Mouse (Mus musculus) liver, embryonic 14.5 days (tissue): ENCODE data around the gene Diaph2. TPM values are rescaled to one million over a fixed set of nuclear protein-coding genes. Genes with fewer than 3 reads are reported as not detected.

ENCODE experiments used
- ATAC-seq: fragments of 200-750 bp; cut with Nextera tagmentation; 2 replicates; pipeline ENCODE4 v1.8.0; 2017; ENCODE audit warnings: moderate number of reproducible peaks, mild to moderate bottlenecking, moderate library complexity; ENCODE audit not compliant: insufficient read depth
- DNase-seq, 3 experiments: peaks; one replicate each; pipeline ENCODE4 v3.0.0-alpha.2; 2012 to 2013; ENCODE audit warnings: low read depth in 3 of 3, low spot score in 3 of 3
- H3K27ac ChIP-seq: fragments of 300-500 bp; sonication (generic); 2 replicates; pipeline ENCODE4 v1.5.1; 2014; ENCODE audit warnings: moderate library complexity, mild to moderate bottlenecking, control low read depth, inconsistent platforms
- H3K27me3 ChIP-seq: fragments of 300-500 bp; sonication (generic); 2 replicates; pipeline ENCODE4 v1.6.1; 2014; ENCODE audit warnings: mild to moderate bottlenecking, low read length, moderate library complexity; ENCODE audit not compliant: control insufficient read depth, insufficient read depth
- H3K36me3 ChIP-seq: fragments of 300-500 bp; sonication (generic); replicated peaks from 2 replicates; pipeline ENCODE4 v1.6.1; 2014; ENCODE audit warnings: low read depth; ENCODE audit not compliant: control insufficient read depth, insufficient read depth
- H3K4me1 ChIP-seq, 2 experiments: fragments of 200-500 bp in 1 of 2; fragments of 300-500 bp in 1 of 2; sonication (generic) in 1 of 2; replicated peaks; 2 replicates each; pipeline ENCODE4 v1.6.1; 2012 to 2014; ENCODE audit warnings: antibody characterized with exemption in 1 of 2, inconsistent platforms in 1 of 2, low read length in 1 of 2; ENCODE audit not compliant: control insufficient read depth in 2 of 2, insufficient read depth in 2 of 2
- H3K4me2 ChIP-seq: fragments of 300-500 bp; sonication (generic); 2 replicates; pipeline ENCODE4 v1.6.1; 2014; ENCODE audit warnings: low read depth, mild to moderate bottlenecking, control low read depth, moderate library complexity
- H3K4me3 ChIP-seq, 2 experiments: fragments of 200-500 bp in 1 of 2; fragments of 300-500 bp in 1 of 2; sonication (generic) in 1 of 2; 2 replicates each; pipeline ENCODE4 v1.5.1; 2012 to 2014; ENCODE audit warnings: low read depth in 2 of 2, low read length in 2 of 2, mild to moderate bottlenecking in 2 of 2, control low read depth in 1 of 2, inconsistent platforms in 1 of 2, moderate library complexity in 1 of 2; ENCODE audit not compliant: insufficient read depth in 1 of 2
- H3K9ac ChIP-seq: fragments of 300-500 bp; sonication (generic); replicated peaks from 2 replicates; pipeline ENCODE4 v1.6.1; 2014; ENCODE audit warnings: mild to moderate bottlenecking, control low read depth, moderate library complexity
- H3K9me3 ChIP-seq: fragments of 300-500 bp; sonication (generic); 2 replicates; pipeline ENCODE4 v1.6.1; 2016; ENCODE audit warnings: low read length, mixed read lengths; ENCODE audit not compliant: control insufficient read depth
- CTCF ChIP-seq: IDR thresholded peaks from 2 replicates; pipeline ENCODE4 v1.5.1; 2016; ENCODE audit warnings: antibody characterized with exemption, low read depth, control low read depth
- EP300 ChIP-seq: IDR thresholded peaks from 2 replicates; pipeline ENCODE4 v1.6.1; 2016; ENCODE audit warnings: antibody characterized with exemption, low read depth
- WGBS: fragments of 180-500 bp; shearing (Covaris S2); extraction: QIAGEN DNeasy Blood & Tissue Kit; methylation state at CpG from one replicate; pipeline ENCODE4 v1.1.7; 2014; ENCODE audit not compliant: insufficient replicate concordance; 5-methylcytosine and 5-hydroxymethylcytosine counted together
- polyA plus RNA-seq, 2 experiments: library from polyadenylated mRNA; depleted of rRNA in 1 of 2; stranded (reverse) in 1 of 2; unstranded in 1 of 2; fragments of >200 nt; fragmentation: Nextera tagmentation in 1 of 2; extraction: Ambion mirVana in 1 of 2; gene quantifications; 2 replicates each; pipeline versions ENCODE4 v1.2.1 to v1.2.3; 2012 to 2014

Diaph2 gene
- polyA plus RNA-seq, 2 experiments = 0.68 to 0.88 TPM

DNA sequence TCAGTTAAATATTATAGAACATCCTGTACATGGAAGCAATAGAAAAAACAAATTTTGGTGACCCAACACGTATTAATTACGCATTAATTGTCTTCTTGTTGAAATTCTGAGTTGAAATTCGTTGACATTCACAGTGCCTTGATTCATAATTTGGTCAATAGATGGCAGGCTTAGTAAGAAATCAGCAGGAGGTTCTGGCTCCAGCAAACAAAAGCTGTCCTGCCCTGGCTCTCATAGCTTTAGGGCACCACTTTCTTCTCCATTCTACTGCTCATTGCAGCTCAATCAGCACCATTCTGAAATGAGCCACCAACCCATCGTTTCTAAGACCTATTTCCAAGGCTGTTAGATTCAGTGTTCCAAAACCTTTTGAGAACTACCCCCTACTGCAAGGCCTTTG is 225.3 kb downstream of the Diaph2 start:
- TF ChIP-seq EP300 = no peak
- no peak for TF ChIP-seq CTCF
- ATAC-seq (no peak), DNase-seq (no peak)
- Histone ChIP-seq H3K27ac (no peak overlapping the region), H3K4me1 (no peaks in the 10 kb centered on the region), H3K9ac (no peak overlapping the region), H3K9me3 (no peaks in the 10 kb centered on the region), H3K36me3 (no peaks in the 10 kb centered on the region), H3K4me2 (no peak overlapping the region), H3K4me3 (no peak overlapping the region), H3K27me3 (no peaks in the 10 kb centered on the region)
- WGBS = 47% methylated on average over 4 of the region's 4 CpGs

DNA sequence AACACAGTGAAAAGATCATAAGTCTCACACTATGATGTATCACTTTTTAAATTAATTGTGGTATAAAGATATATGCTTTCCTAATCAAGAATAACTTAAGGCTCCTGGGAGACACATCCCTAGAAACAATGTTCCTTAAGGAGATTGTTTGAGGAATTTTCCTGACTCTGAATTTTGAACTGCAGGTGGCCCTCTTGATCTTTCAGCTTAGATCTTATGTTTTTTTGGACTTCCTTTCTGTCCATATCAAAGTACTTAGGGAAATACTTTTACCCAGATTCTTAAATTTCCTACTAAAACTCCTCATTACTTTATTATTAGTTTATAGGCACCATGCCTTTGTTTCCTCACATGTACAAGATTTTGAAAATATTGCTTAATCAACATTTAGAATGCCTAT is 258.7 kb downstream of the Diaph2 start:
- H3K4me1 ChIP-seq = no peaks in the 10 kb centered on the region
- no peak overlapping the region for H3K9ac ChIP-seq
- no peak overlapping the region for H3K27ac ChIP-seq
- ATAC-seq = no peak
- TF ChIP-seq CTCF = no peak
- no peak for TF ChIP-seq EP300
- no peaks in the 10 kb centered on the region for H3K27me3 ChIP-seq
- DNase-seq = no peak
- no peaks in the 10 kb centered on the region for H3K36me3 ChIP-seq
- no peaks in the 10 kb centered on the region for H3K9me3 ChIP-seq
- H3K4me3 ChIP-seq = no peak overlapping the region
- no peak overlapping the region for H3K4me2 ChIP-seq

- H3K36me3 ChIP-seq = no peaks in the 10 kb centered on the region
- ATAC-seq = no peak
- WGBS = 50% methylated on average over 1 of the region's 1 CpGs
Observed at GRCm38 (mm10) chrX:130019735-130020134, 270.2 kb downstream of the Diaph2 start.

DNA sequence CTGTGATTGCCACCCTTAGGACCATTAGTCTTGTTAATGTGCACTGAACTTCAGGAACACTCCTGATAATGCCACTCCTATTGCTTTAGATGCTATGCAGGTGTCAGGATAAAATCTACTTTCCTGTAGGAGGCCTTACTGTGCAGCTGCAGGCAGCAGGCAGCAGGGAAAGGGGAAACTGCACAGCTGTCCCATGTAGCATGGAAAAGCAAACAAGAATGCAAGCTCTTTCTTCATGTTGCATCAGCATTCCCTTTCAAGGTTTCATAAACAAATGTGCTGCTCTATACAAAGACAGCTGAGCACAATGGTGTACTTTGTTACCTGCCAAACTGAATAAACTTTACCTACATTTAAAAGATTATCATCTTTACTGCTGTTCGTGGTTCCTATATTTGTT is 295.0 kb downstream of the Diaph2 start:
- ATAC-seq (no peak), DNase-seq (no peak)
- 40% methylated on average over 1 of the region's 1 CpGs for WGBS
- TF ChIP-seq CTCF = no peak
- TF ChIP-seq EP300 = no peak
- Histone ChIP-seq H3K4me3 (no peak overlapping the region), H3K4me1 (no peaks in the 10 kb centered on the region), H3K27ac (no peak overlapping the region), H3K9me3 (no peaks in the 10 kb centered on the region), H3K27me3 (no peaks in the 10 kb centered on the region), H3K4me2 (no peak overlapping the region), H3K9ac (no peak overlapping the region), H3K36me3 (no peaks in the 10 kb centered on the region)

More at GRCm38 (mm10) chrX:130019735-130020134, 270.2 kb downstream of the Diaph2 start:
- DNase-seq = no peak
- TF ChIP-seq CTCF (no peak), EP300 (no peak)
- no peak overlapping the region for H3K4me2 ChIP-seq
- no peaks in the 10 kb centered on the region for H3K9me3 ChIP-seq
- H3K4me1 ChIP-seq = no peaks in the 10 kb centered on the region
- H3K27ac ChIP-seq = no peak overlapping the region
- H3K27me3 ChIP-seq = no peaks in the 10 kb centered on the region
- H3K4me3 ChIP-seq = no peak overlapping the region
- H3K9ac ChIP-seq = no peak overlapping the region

- TF ChIP-seq EP300 = no peak
- no peak overlapping the region for H3K27ac ChIP-seq
- no peaks in the 10 kb centered on the region for H3K9me3 ChIP-seq
- no peaks in the 10 kb centered on the region for H3K27me3 ChIP-seq
- H3K4me1 ChIP-seq = no peaks in the 10 kb centered on the region
- no peak overlapping the region for H3K9ac ChIP-seq
- no peak for DNase-seq
- no peaks in the 10 kb centered on the region for H3K36me3 ChIP-seq
- no peak for ATAC-seq
- no peak overlapping the region for H3K4me3 ChIP-seq
- H3K4me2 ChIP-seq = no peak overlapping the region
Observed at GRCm38 (mm10) chrX:130149216-130149615, 399.7 kb downstream of the Diaph2 start.

DNA sequence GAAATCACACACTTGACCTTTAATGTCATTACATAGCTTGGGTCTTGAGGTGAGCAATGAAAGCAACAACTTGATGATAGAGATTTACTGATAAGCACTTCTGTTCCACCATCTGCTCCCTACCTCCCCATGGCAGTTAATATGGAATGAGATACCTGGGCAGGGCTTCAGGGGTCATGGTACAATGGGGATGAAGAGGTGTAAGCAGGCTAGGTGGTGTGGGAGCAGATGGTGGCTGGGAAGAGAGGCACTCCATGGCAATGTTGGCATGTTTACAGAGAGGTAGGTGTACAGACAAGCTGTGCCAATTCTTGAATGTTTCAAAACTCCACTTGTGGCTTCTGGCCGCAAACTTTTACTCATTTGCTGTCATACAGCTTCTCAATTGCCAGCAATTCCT is 402.6 kb downstream of the Diaph2 start:
- WGBS = 77% methylated on average over 1 of the region's 1 CpGs
- Histone ChIP-seq H3K9me3 (no peaks in the 10 kb centered on the region), H3K9ac (no peak overlapping the region), H3K4me2 (no peak overlapping the region), H3K4me3 (no peak overlapping the region), H3K4me1 (no peaks in the 10 kb centered on the region), H3K27ac (no peak overlapping the region), H3K36me3 (no peaks in the 10 kb centered on the region), H3K27me3 (no peaks in the 10 kb centered on the region)
- DNase-seq (no peak), ATAC-seq (no peak)
- TF ChIP-seq CTCF (no peak), EP300 (no peak)
